Mouse (Mus musculus) CD4-positive, CD25-positive, alpha-beta regulatory T cell, adult 4 months (primary cell): ENCODE measurements around the gene Epb41. TPM values are rescaled to one million over a fixed set of nuclear protein-coding genes. Genes with fewer than 3 reads are reported as not detected.

ENCODE experiments used
- ATAC-seq: one replicate; pipeline ENCODE4 v1.8.0; 2017
- polyA plus RNA-seq, 2 experiments: library from polyadenylated mRNA; unstranded; fragments of 100-300 nt; shearing (Covaris generic); gene quantifications; one replicate each; pipeline ENCODE4 v1.2.1; 2017

Epb41 gene
- polyA plus RNA-seq, 2 experiments from 2014 or later: 32.3 to 35.4 TPM

GRCm38 (mm10) chr4:131998641-131999040, 76.5 kb downstream of the Epb41 start:
- ATAC-seq: no peak

GRCm38 (mm10) chr4:131997476-131997875, 77.6 kb downstream of the Epb41 start:
- ATAC-seq: no peak

- ATAC-seq: no peak
These were observed 78.1 kb downstream of the Epb41 start for GRCm38 (mm10) chr4:131996985-131997384.

DNA sequence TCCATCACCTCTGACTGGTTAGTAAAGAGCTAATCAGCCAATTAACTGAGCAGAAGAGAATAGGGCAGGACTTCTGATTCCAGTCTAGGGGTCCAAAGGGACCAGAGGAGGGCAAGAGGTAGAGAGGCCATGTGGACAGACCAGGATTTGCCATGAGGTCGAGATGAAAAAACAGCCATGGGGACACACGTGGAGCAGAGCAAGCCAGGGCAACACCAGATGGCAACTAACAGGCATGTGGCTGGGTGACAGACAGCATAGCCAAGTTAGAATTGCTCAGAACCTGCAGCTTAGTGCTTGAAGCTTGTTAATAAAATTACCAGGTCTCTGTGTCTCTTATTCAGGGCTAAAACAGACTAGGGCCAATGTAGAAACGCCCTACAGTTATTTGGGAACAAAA, 81.3 kb downstream of the Epb41 start:
- ATAC-seq: no peak

DNA sequence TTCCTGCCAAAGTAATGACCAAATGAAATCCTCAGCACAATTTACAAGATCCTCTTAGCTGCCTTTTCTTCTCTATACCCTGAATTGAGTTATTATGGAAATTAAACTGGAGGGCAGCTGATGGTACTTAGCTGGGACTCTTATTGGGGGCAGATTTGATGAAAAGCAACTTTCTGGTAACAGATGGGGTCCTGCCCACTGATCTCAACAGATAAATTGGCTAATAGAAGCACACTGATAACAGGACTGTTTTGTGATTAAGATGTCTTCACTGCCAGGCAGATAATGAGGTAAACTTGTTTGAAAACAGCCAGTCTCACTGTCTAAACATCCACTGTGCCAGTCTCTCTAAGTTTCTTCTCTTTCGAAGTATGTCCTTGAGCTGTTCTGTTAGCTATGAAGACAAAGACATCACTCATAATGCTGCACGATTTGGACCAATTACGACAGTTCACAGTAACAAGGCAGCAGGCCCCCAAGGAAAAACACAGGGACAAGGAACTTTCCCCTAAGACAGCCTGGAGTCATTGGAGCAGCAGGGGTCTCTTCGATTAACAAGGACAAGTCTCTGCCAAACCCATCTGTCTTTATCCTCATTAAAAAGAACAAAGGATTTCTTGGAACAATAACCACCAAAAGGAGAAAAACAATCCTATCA, 92.1 kb downstream of the Epb41 start:
- no peak for ATAC-seq

GRCm38 (mm10) chr4:131981755-131982154, 93.4 kb downstream of the Epb41 start:
- no peak for ATAC-seq

GRCm38 (mm10) chr4:131977201-131977600, 97.9 kb downstream of the Epb41 start:
- peak; percentile 77 for ATAC-seq

- ATAC-seq: no peak
These were observed 104.8 kb downstream of the Epb41 start for GRCm38 (mm10) chr4:131970244-131970853.

GRCm38 (mm10) chr4:131968873-131969272, 106.2 kb downstream of the Epb41 start:
- ATAC-seq: no peak

DNA sequence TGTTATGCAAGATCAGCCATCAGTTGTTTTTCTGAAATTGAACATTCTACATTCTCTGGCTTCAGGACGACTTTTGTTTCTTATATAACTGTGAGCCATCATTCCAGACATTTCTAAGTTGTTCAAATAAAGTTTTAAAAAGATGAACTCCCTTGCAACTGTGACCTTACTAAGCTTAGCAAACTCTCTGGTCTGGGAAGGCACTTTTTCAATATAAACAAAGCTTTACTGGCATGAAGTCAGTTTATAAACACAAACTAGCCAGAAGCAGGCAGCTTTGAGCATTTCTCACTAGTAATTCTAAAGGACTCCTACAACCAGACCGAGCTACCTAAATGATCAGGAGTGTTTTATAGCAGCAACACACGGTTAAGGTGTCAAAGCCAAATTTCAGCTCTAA, 118.0 kb downstream of the Epb41 start:
- ATAC-seq: no peak

GRCm38 (mm10) chr4:131950657-131951056, 124.5 kb downstream of the Epb41 start:
- no peak for ATAC-seq

DNA sequence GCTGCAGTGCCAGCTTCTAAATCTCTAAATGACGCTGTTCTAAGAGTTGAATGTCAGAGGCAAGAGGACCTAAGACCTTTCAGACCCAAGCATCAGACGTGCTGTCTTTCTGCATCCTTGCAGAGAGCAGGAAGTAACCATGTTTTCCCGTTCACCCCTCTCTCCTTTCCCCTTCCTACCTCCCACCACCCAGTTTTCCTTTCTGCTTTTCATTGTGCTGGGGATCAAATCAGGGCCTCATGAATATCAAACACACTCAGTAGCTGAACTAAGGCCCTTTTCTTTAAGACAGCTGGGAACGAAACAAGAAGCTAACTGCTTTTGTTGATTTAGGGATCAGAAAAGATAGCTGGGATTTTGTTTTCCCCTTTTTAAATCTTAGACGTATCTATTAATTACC, 125.2 kb downstream of the Epb41 start:
- ATAC-seq: no peak

GRCm38 (mm10) chr4:131947848-131948247, 127.3 kb downstream of the Epb41 start:
- ATAC-seq: no peak

DNA sequence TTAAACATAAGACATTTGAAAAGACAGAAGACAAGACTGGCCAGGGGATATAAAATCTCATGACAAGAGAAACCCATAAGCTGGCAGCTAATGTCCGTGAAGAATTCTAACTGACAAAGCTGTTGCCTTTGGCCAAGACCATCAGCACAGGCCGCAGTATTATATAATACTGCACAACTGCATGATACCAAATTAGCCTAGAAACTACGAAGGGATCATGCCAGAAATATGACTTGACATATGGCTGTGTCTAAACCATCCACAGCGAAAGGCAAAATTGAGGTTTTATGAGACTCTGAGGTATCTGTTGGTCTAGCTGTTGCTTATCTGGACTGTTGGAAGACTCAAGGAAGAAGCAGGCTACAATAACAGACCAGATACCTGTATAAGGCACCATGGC, 134.3 kb downstream of the Epb41 start:
- no peak for ATAC-seq

DNA sequence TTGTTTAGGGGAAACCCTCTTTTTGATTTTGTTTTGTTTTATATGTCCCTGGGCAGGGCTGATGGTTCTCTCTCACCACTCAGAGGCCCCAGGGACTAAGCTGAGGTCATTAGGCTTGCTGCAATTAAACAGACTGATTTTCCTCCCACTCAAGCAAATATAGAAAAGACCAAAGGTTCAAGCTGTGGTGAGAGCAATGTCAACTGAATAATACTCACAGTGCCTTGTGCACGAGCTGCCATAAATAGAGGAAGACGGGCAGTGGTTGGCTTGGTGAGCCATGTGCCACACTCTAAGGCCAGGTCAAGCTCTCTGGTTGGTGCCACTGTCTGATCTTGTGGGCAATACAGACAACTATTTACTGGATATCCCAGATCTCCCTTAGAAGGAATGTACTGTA, 135.7 kb downstream of the Epb41 start:
- no peak for ATAC-seq

DNA sequence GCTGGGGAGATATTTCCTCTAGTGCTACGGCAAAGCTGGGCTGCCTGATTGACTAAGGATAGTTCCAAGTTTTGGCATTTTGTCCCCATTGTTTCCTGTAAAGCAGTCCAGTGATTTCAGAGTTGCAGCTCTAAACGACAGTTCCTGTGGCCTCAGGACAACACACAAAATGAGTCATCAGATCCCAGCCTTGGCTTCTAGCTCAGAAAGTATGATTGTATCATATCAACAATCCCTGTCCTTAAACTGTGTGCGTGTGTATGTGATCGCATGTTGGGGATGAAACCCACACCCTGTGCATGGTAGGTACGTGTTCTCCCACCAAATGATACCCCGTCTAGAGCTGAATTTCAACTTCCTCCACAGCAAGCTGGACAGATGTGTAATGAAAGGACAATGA, 146.0 kb downstream of the Epb41 start:
- no peak for ATAC-seq

GRCm38 (mm10) chr4:131924096-131924810, 150.9 kb downstream of the Epb41 start:
- ATAC-seq: no peak

DNA sequence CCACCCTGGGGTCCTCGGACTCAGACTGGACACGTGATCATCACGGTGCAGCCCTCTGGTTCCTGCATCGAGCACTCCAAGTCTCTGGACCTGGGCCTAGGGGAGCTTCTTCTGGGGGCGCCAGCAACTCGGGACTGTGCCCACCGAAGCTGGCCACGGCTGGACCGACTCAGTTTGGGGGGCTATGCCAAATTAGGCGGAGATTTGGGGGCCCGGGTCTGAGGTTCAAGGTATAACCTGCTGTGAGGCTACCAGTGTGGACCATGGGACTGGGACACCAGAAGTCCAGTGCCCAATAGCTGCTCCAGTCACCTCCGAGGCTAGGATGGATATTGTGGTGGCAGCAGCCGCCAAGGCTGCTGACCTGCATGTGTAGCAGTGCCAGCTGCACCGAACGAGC, 152.7 kb downstream of the Epb41 start:
- no peak for ATAC-seq

- no peak for ATAC-seq
These were observed 153.4 kb downstream of the Epb41 start, which contains the start of gene Tmem200b for GRCm38 (mm10) chr4:131921461-131922346. Gene Tmem200b, plus strand, starts transcription at chr4:131921771.

- ATAC-seq: no peak
These were observed 154.3 kb downstream of the Epb41 start for GRCm38 (mm10) chr4:131920595-131921351.

GRCm38 (mm10) chr4:131920141-131920594, 155.0 kb downstream of the Epb41 start:
- no peak for ATAC-seq
